Mouse (Mus musculus): ENCODE data around the gene Gm49425.
"Not testable (repeated sequence)": the region's sequence is repeated elsewhere in the genome, so short reads cannot be mapped to it uniquely, and the experiment has no call there.

The Gm49425 gene

GRCm38 (mm10) chr15:101517161-101517560, at the start of gene Gm49425:
Gene Gm49425 (minus strand): TSS chr15:101517261.
- DNase-seq, result not testable (repeated sequence)

- no peak for DNase-seq
These were observed 45.8 kb upstream of the Gm49425 start, which contains the start of gene Krt90 for GRCm38 (mm10) chr15:101562850-101563249. Gene Krt90 (minus strand): TSS chr15:101562950.

GRCm38 (mm10) chr15:101558034-101558646, 41.1 kb upstream of the Gm49425 start:
- no peak for DNase-seq

GRCm38 (mm10) chr15:101553169-101553568, 36.1 kb upstream of the Gm49425 start:
- no peak for DNase-seq

GRCm38 (mm10) chr15:101552188-101552587, 35.1 kb upstream of the Gm49425 start:
- DNase-seq, result no peak

- DNase-seq, result no peak
These were observed 33.5 kb upstream of the Gm49425 start, which contains the start of gene Krt82 for GRCm38 (mm10) chr15:101550567-101550966. Gene Krt82 (minus strand): TSS chr15:101550667.

- no peak for DNase-seq
These were observed 27.4 kb upstream of the Gm49425 start for GRCm38 (mm10) chr15:101544478-101544877.

- DNase-seq, result no peak
These were observed 25.5 kb upstream of the Gm49425 start for GRCm38 (mm10) chr15:101542543-101542942.

GRCm38 (mm10) chr15:101538580-101538900, 21.5 kb upstream of the Gm49425 start:
- no peak for DNase-seq

- DNase-seq, result no peak
These were observed 21.0 kb upstream of the Gm49425 start for GRCm38 (mm10) chr15:101537864-101538579.

- DNase-seq, result no peak
These were observed 19.2 kb upstream of the Gm49425 start for GRCm38 (mm10) chr15:101536054-101536850.

GRCm38 (mm10) chr15:101532720-101533119, 15.7 kb upstream of the Gm49425 start, which contains the start of gene Krt84:
Gene Krt84 (minus strand): TSS chr15:101532820.
- DNase-seq, result no peak

- DNase-seq, result no peak
These were observed 5.6 kb upstream of the Gm49425 start for GRCm38 (mm10) chr15:101522556-101523232.

GRCm38 (mm10) chr15:101519792-101520191, 2.7 kb upstream of the Gm49425 start:
- DNase-seq, result peak; percentile 75 to 79

GRCm38 (mm10) chr15:101508247-101508646, 8.8 kb downstream of the Gm49425 start:
- no peak for DNase-seq

- no peak for DNase-seq
These were observed 9.9 kb downstream of the Gm49425 start for GRCm38 (mm10) chr15:101506896-101507758.

GRCm38 (mm10) chr15:101497181-101497580, 19.9 kb downstream of the Gm49425 start:
- peak in 1 of 2 experiments; percentile 7 for DNase-seq

GRCm38 (mm10) chr15:101495266-101495665, 21.8 kb downstream of the Gm49425 start:
- DNase-seq, result no peak

- DNase-seq, result no peak
These were observed 22.9 kb downstream of the Gm49425 start for GRCm38 (mm10) chr15:101494203-101494602.

- DNase-seq, result no peak
These were observed 23.3 kb downstream of the Gm49425 start for GRCm38 (mm10) chr15:101493713-101494112.

- no peak for DNase-seq
These were observed 24.3 kb downstream of the Gm49425 start for GRCm38 (mm10) chr15:101492718-101493117.

- DNase-seq, result no peak
These were observed 25.6 kb downstream of the Gm49425 start, which contains the start of gene Krt83 for GRCm38 (mm10) chr15:101491431-101491830. Gene Krt83 (minus strand): TSS chr15:101491512.
